Mouse (Mus musculus): Measurements from ENCODE around the gene Dct. TPM values are rescaled to one million over a fixed set of nuclear protein-coding genes. Genes with fewer than 3 reads are reported as not detected.

Dct gene
- polyA plus RNA-seq, 1 experiment from 2014 or later, result 0.84 TPM

DNA sequence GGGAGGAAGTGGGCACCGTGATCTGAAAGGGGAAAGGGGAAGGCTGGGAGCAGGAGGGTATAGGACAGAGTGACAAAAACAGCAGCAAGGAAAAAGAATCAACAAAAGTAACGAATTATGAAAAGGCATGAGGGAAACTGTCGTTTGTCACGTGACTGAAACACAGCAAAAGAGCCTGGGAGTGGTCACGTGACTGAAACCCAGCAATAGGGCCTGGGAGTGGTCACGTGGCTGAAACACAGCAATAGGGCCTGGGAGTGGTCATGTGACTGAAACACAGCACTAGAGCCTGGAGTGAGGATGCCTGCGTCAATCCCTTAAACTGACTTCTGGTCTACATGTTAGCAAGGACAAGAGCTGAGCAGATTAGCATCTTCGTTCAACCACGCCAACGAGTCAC, 63.6 kb downstream of the Dct start:
- no peak for ATAC-seq (ENCODE audit: low FRiP score)
- 87% methylated on average over 10 of the region's 10 CpGs for WGBS

GRCm38 (mm10) chr14:117981532-117981931, 70.5 kb downstream of the Dct start:
- no peak for ATAC-seq (ENCODE audit: low FRiP score)

More for the DNA sequence above, 63.6 kb downstream of the Dct start:
- Histone ChIP-seq H3K27me3 (replicated peaks) (no peaks in the 10 kb centered on the region; the same call in 1 of the 2 replicates), H3K9ac (replicated peaks) (no peak overlapping the region), H3K4me3 (replicated peaks) (no peak overlapping the region), H3K36me3 (no peaks in the 10 kb centered on the region), H3K4me1 (no peaks in the 10 kb centered on the region), H3K4me2 (no peak overlapping the region), H3K27ac (replicated peaks) (no peak overlapping the region), H3K9me3 (replicated peaks) (no peaks in the 10 kb centered on the region)

GRCm38 (mm10) chr14:117972576-117972975, 79.5 kb downstream of the Dct start:
- Histone ChIP-seq H3K36me3 (no peaks in the 10 kb centered on the region), H3K9ac (replicated peaks) (no peak overlapping the region), H3K9me3 (replicated peaks) (no peaks in the 10 kb centered on the region), H3K27ac (replicated peaks) (no peak overlapping the region), H3K4me1 (no peaks in the 10 kb centered on the region), H3K27me3 (replicated peaks) (no peaks in the 10 kb centered on the region), H3K4me3 (replicated peaks) (no peak overlapping the region), H3K4me2 (no peak overlapping the region)
- WGBS, result 86% methylated on average over 5 of the region's 5 CpGs
- no peak for ATAC-seq (ENCODE audit: low FRiP score)

More at GRCm38 (mm10) chr14:117981532-117981931, 70.5 kb downstream of the Dct start:
- no peaks in the 10 kb centered on the region for H3K27me3 ChIP-seq (replicated peaks)
- H3K9ac ChIP-seq (replicated peaks), result no peak overlapping the region
- no peaks in the 10 kb centered on the region for H3K9me3 ChIP-seq (replicated peaks)
- 93% methylated on average over 10 of the region's 10 CpGs for WGBS
- no peak overlapping the region for H3K27ac ChIP-seq (replicated peaks)
- H3K4me2 ChIP-seq, result no peak overlapping the region
- H3K4me3 ChIP-seq (replicated peaks), result no peak overlapping the region
- no peaks in the 10 kb centered on the region for H3K36me3 ChIP-seq
- H3K4me1 ChIP-seq, result no peaks in the 10 kb centered on the region

Other genes with a start within 250 kb of the Dct start
- 16.5 and 19.5 TPM in 2 replicates for gene Tgds, start 80.5 kb upstream of the Dct start, polyA plus RNA-seq (2015; fragmentation: Nextera tagmentation; extraction: Ambion mirVana)
- 48.7 and 51.7 TPM in 2 replicates for gene Gpr180, start 84.9 kb upstream of the Dct start, polyA plus RNA-seq (2015; fragmentation: Nextera tagmentation; extraction: Ambion mirVana)
- gene Sox21, start 184.8 kb upstream of the Dct start, polyA plus RNA-seq (2015; fragmentation: Nextera tagmentation; extraction: Ambion mirVana), result 2.8 and 3.7 TPM in 2 replicates
- gene Gm9376, start 214.7 kb upstream of the Dct start, polyA plus RNA-seq (2015; fragmentation: Nextera tagmentation; extraction: Ambion mirVana), result not detected in 2 replicates